Comparison of ENCODE assay signal across 9 mouse cellular contexts in the genomic region with DNA sequence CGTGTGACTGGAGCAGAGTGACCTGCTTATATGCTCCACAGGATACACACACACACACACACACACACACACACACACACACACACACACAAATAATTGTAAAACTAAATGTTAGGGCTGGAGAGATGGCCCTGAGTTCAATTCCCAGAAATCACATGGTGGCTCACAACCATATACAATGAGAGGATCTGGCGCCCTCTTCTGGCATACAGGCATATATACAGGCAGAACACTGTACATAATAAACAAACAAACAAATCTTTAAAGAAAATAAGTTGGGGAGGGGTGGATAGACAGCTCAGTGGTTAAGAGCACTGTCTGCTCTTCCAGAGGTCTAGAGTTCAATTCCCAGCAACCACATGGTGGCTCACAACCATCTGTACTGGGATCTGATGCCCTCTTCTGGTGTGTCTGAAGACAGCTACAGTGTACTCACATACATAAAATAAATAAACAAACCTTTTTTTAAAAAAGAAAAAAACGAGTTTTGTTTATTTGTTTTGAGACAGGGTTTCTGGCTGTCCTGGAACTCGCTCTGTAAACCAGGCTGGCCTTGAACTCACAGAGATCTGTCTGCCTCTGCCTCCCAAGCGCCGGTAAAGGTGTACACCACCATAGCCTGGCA. TPM values are rescaled to one million over a fixed set of nuclear protein-coding genes. Genes with fewer than 3 reads are reported as not detected.
A peak's percentile ranks its signal among the peaks of the same experiment; 100 is the strongest.
DNase-seq lines count a peak whose midpoint lies in the region; ATAC-seq and TF ChIP-seq lines count a peak whose summit lies in the region.
"Not testable (repeated sequence)": the region's sequence is repeated elsewhere in the genome, so short reads cannot be mapped to it uniquely, and the experiment has no call there.
"Had no signal": no experiment of that assay in that cellular context is flagged by ENCODE, and none has a peak within 500 bp of the region (broad histone marks: within the 10 kb centered on the region; RNA-seq: fewer than 3 reads in every experiment).

No protein-coding gene starts in this region.

- WGBS in embryonic facial prominence, embryonic 10.5 days: 38% methylated on average over 6 of the region's 6 CpGs
- 35% methylated on average over 6 of the region's 6 CpGs for WGBS in heart, adult 2 months
- WGBS in limb, embryonic 12.5 days: 33% methylated on average over 6 of the region's 6 CpGs
- WGBS in neural tube, embryonic 15.5 days: 33% methylated on average over 6 of the region's 6 CpGs

- not testable (repeated sequence) for H3K36me3 ChIP-seq in embryonic facial prominence, embryonic 10.5 days (replicated peaks); heart, adult 2 months (ENCODE audit: control insufficient read depth, insufficient read depth, low read length); limb, embryonic 12.5 days; neural tube, embryonic 15.5 days

- peak overlapping the region; percentile 82 for H3K4me3 ChIP-seq in embryonic facial prominence, embryonic 10.5 days
- not testable (repeated sequence) for H3K4me3 ChIP-seq in heart, adult 2 months
- peak overlapping the region; percentile 58; the same call in 1 of the 2 replicates for H3K4me3 ChIP-seq in limb, embryonic 12.5 days (replicated peaks)
- H3K4me3 ChIP-seq in neural tube, embryonic 15.5 days (replicated peaks): peak overlapping the region; percentile 87

- DNase-seq in 416B (ENCODE audit: low read depth) (peak; percentile 72), ZHBTc4 (ENCODE audit: low read depth, low spot score) (peak; percentile 79)
- DNase-seq in embryonic facial prominence, embryonic 10.5 days (ENCODE audit: low spot score): peak; percentile 29
- not testable (repeated sequence) for DNase-seq in heart, adult 2 months

- H3K9me3 ChIP-seq in embryonic facial prominence, embryonic 10.5 days; limb, embryonic 12.5 days; neural tube, embryonic 15.5 days (replicated peaks): not testable (repeated sequence)

- TF ChIP-seq CTCF in heart, adult 2 months (IDR thresholded peaks at IDR 0.05): peak; percentile 72

- intact Hi-C loops in heart, adult 2 months (cut with DNase I): loop anchor here (2.0 kb wide), 2 partner anchors 43 to 103 kb away; no protein-coding TSS in a partner anchor

- not testable (repeated sequence) for TF ChIP-seq EP300 in heart, adult 2 months (IDR thresholded peaks at IDR 0.05; ENCODE audit: insufficient read depth, low read depth, low read length)

- H3K79me2 ChIP-seq in heart, adult 2 months (replicated peaks; ENCODE audit: control insufficient read depth, insufficient read depth, low read length): not testable (repeated sequence)

- not testable (repeated sequence) for H3K9ac ChIP-seq in heart, adult 2 months (ENCODE audit: low read depth, low read length); limb, embryonic 12.5 days (replicated peaks); neural tube, embryonic 15.5 days (replicated peaks)

- peak overlapping the region; percentile 98 for H3K4me2 ChIP-seq in limb, embryonic 12.5 days
- H3K4me2 ChIP-seq in neural tube, embryonic 15.5 days: peak overlapping the region; percentile 78

- peaks cover 28% of the 10 kb centered on the region for H3K4me1 ChIP-seq in embryonic facial prominence, embryonic 10.5 days
- not testable (repeated sequence) for H3K4me1 ChIP-seq in heart, adult 2 months (ENCODE audit: control insufficient read depth, insufficient read depth, low read length)
- peaks cover 17% of the 10 kb centered on the region for H3K4me1 ChIP-seq in limb, embryonic 12.5 days (replicated peaks)
- H3K4me1 ChIP-seq in neural tube, embryonic 15.5 days: peaks cover 41% of the 10 kb centered on the region

- ATAC-seq in inflammation-experienced regulatory T-cells, adult 6 months: peak; percentile 49
- ATAC-seq in limb, embryonic 12.5 days (ENCODE audit: insufficient number of reproducible peaks, insufficient read depth, low FRiP score, low TSS enrichment, low read depth): not testable (repeated sequence)
- ATAC-seq in megakaryocyte, adult 5-6 weeks (ENCODE audit: poor library complexity, severe bottlenecking): peak; percentile 37
- ATAC-seq in neural tube, embryonic 15.5 days (ENCODE audit: low FRiP score): 0 out of 2 replicates have a peak, but pooled peaks have one; percentile 16

- H3K27ac ChIP-seq in embryonic facial prominence, embryonic 10.5 days (replicated peaks); heart, adult 2 months; limb, embryonic 12.5 days; neural tube, embryonic 15.5 days (replicated peaks): not testable (repeated sequence)

- H3K27me3 ChIP-seq in embryonic facial prominence, embryonic 10.5 days (replicated peaks; ENCODE audit: low read depth, poor library complexity, severe bottlenecking): peaks cover 76% of the 10 kb centered on the region
- not testable (repeated sequence) for H3K27me3 ChIP-seq in heart, adult 2 months (ENCODE audit: control insufficient read depth, insufficient read depth, low read length)
- H3K27me3 ChIP-seq in limb, embryonic 12.5 days: peaks cover 78% of the 10 kb centered on the region
- H3K27me3 ChIP-seq in neural tube, embryonic 15.5 days (replicated peaks): peaks cover 41% of the 10 kb centered on the region

- not testable (repeated sequence) for TF ChIP-seq POLR2A in heart, adult 2 months (IDR thresholded peaks at IDR 0.05; ENCODE audit: insufficient read depth, low read depth, low read length)

RNA-seq across cellular contexts. Expression of a gene that starts 0.6 kb away (rescaled TPM):
- polyA plus RNA-seq in embryonic facial prominence, embryonic 10.5 days (2016; fragmentation: Nextera tagmentation; extraction: Ambion mirVana): 16.6 and 18.8 TPM in 2 replicates
- total RNA-seq in heart, adult 2 months (2021): 100 to 1,000 TPM; 114 to 136 TPM
- 273 and 340 TPM in 2 replicates for polyA plus RNA-seq in heart, adult 2 months (2012; rRNA removed)
- not detected for polyA plus RNA-seq in inflammation-experienced regulatory T-cells, adult 6 months (2017; shearing (Covaris generic))
- polyA plus RNA-seq in limb, embryonic 12.5 days (2016; fragmentation: Nextera tagmentation; extraction: Ambion mirVana): 12.4 and 12.8 TPM in 2 replicates
- 0.48 TPM in 1 of 2 replicates, not detected in the other for total RNA-seq in megakaryocyte, adult 5-6 weeks (2015)
- not detected in 2 replicates for total RNA-seq in megakaryocyte, adult 5-6 weeks (2017)
- 105 and 121 TPM in 2 replicates for polyA plus RNA-seq in neural tube, embryonic 15.5 days (2015; fragmentation: Nextera tagmentation; extraction: Ambion mirVana)
- total RNA-seq: hematopoietic stem cell, adult 5-6 weeks had no signal

RNA-seq across cellular contexts. Expression of a gene that starts 1.9 kb away (rescaled TPM):
- 0.25 TPM in 1 of 2 replicates, not detected in the other for polyA plus RNA-seq in embryonic facial prominence, embryonic 10.5 days (2016; fragmentation: Nextera tagmentation; extraction: Ambion mirVana)
- total RNA-seq in heart, adult 2 months (2021): under 1 TPM in 1 of 2 experiments, not detected in 1; 0.21 TPM
- polyA plus RNA-seq in heart, adult 2 months (2012; rRNA removed): 0.09 and 0.33 TPM in 2 replicates
- polyA plus RNA-seq in inflammation-experienced regulatory T-cells, adult 6 months (2017; shearing (Covaris generic)): 1 to 10 TPM in 2 of 3 experiments, under 1 TPM in 1; 0.74 to 3.1 (median 2.1) TPM
- polyA plus RNA-seq in limb, embryonic 12.5 days (2016; fragmentation: Nextera tagmentation; extraction: Ambion mirVana): not detected in 2 replicates
- total RNA-seq in megakaryocyte, adult 5-6 weeks (2015): not detected in 2 replicates
- total RNA-seq in megakaryocyte, adult 5-6 weeks (2017): not detected in 2 replicates
- polyA plus RNA-seq in neural tube, embryonic 15.5 days (2015; fragmentation: Nextera tagmentation; extraction: Ambion mirVana): 1.3 TPM in 2 replicates
- total RNA-seq: hematopoietic stem cell, adult 5-6 weeks had no signal

RNA-seq across cellular contexts. Expression of a gene that starts 10.2 kb away (rescaled TPM):
- 56.7 and 61.1 TPM in 2 replicates for polyA plus RNA-seq in embryonic facial prominence, embryonic 10.5 days (2016; fragmentation: Nextera tagmentation; extraction: Ambion mirVana)
- total RNA-seq in heart, adult 2 months (2021): 10 to 100 TPM; 25.1 to 30.8 TPM
- 43.3 and 51.5 TPM in 2 replicates for polyA plus RNA-seq in heart, adult 2 months (2012; rRNA removed)
- 100 to 1,000 TPM in 1 of 3 experiments, 10 to 100 TPM in 2; 74.0 to 103 (median 94.6) TPM for polyA plus RNA-seq in inflammation-experienced regulatory T-cells, adult 6 months (2017; shearing (Covaris generic))
- polyA plus RNA-seq in limb, embryonic 12.5 days (2016; fragmentation: Nextera tagmentation; extraction: Ambion mirVana): 66.4 and 68.8 TPM in 2 replicates
- 122 and 129 TPM in 2 replicates for total RNA-seq in megakaryocyte, adult 5-6 weeks (2015)
- 180 and 227 TPM in 2 replicates for total RNA-seq in megakaryocyte, adult 5-6 weeks (2017)
- 40.9 and 55.5 TPM in 2 replicates for polyA plus RNA-seq in neural tube, embryonic 15.5 days (2015; fragmentation: Nextera tagmentation; extraction: Ambion mirVana)

RNA-seq across cellular contexts. Expression of a gene that starts 28.1 kb away (rescaled TPM):
- 0.09 TPM in 1 of 2 replicates, not detected in the other for polyA plus RNA-seq in embryonic facial prominence, embryonic 10.5 days (2016; fragmentation: Nextera tagmentation; extraction: Ambion mirVana)
- total RNA-seq in heart, adult 2 months (2021): 1 to 10 TPM in 1 of 2 experiments, under 1 TPM in 1; 0.89 to 1.1 TPM
- 0.94 and 1.1 TPM in 2 replicates for polyA plus RNA-seq in heart, adult 2 months (2012; rRNA removed)
- polyA plus RNA-seq in inflammation-experienced regulatory T-cells, adult 6 months (2017; shearing (Covaris generic)): 1 to 10 TPM in 2 of 3 experiments, under 1 TPM in 1; 0.98 to 8.0 (median 2.0) TPM
- 0.18 and 0.20 TPM in 2 replicates for polyA plus RNA-seq in limb, embryonic 12.5 days (2016; fragmentation: Nextera tagmentation; extraction: Ambion mirVana)
- 24.0 and 25.4 TPM in 2 replicates for total RNA-seq in megakaryocyte, adult 5-6 weeks (2015)
- 26.9 and 30.4 TPM in 2 replicates for total RNA-seq in megakaryocyte, adult 5-6 weeks (2017)
- 0.09 and 0.18 TPM in 2 replicates for polyA plus RNA-seq in neural tube, embryonic 15.5 days (2015; fragmentation: Nextera tagmentation; extraction: Ambion mirVana)

RNA-seq across cellular contexts. Expression of a gene that starts 53.7 kb away (rescaled TPM):
- 46.4 and 49.4 TPM in 2 replicates for polyA plus RNA-seq in embryonic facial prominence, embryonic 10.5 days (2016; fragmentation: Nextera tagmentation; extraction: Ambion mirVana)
- 10 to 100 TPM; 59.9 to 66.0 TPM for total RNA-seq in heart, adult 2 months (2021)
- polyA plus RNA-seq in heart, adult 2 months (2012; rRNA removed): 64.6 and 91.3 TPM in 2 replicates
- polyA plus RNA-seq in inflammation-experienced regulatory T-cells, adult 6 months (2017; shearing (Covaris generic)): 10 to 100 TPM; 14.3 to 20.8 (median 16.6) TPM
- polyA plus RNA-seq in limb, embryonic 12.5 days (2016; fragmentation: Nextera tagmentation; extraction: Ambion mirVana): 38.7 and 39.5 TPM in 2 replicates
- 12.3 and 15.7 TPM in 2 replicates for total RNA-seq in megakaryocyte, adult 5-6 weeks (2015)
- 18.2 and 20.7 TPM in 2 replicates for total RNA-seq in megakaryocyte, adult 5-6 weeks (2017)
- polyA plus RNA-seq in neural tube, embryonic 15.5 days (2015; fragmentation: Nextera tagmentation; extraction: Ambion mirVana): 37.8 and 37.9 TPM in 2 replicates

Comparison
In these comparisons a context has a peak if more than half of its experiments do, and no peak if none do; other contexts are left out.
1. RNA of a gene that starts 0.6 kb away (polyA plus RNA-seq): 273 to 340 TPM in heart, adult 2 months, 105 to 121 TPM in neural tube, embryonic 15.5 days, 16.6 to 18.8 TPM in embryonic facial prominence, embryonic 10.5 days and 12.4 to 12.8 TPM in limb, embryonic 12.5 days; not detected in inflammation-experienced regulatory T-cells, adult 6 months; every median in the first group is over 10 times any median in the second.